Mouse (Mus musculus) hindbrain, embryonic 14.5 days (tissue): ENCODE results near the gene Ncl. TPM values are rescaled to one million over a fixed set of nuclear protein-coding genes. Genes with fewer than 3 reads are reported as not detected.

Experiments used
- ATAC-seq: fragments of 200-750 bp; cut with Nextera tagmentation; 2 replicates; pipeline ENCODE4 v1.8.0; 2017; ENCODE audit warnings: moderate number of reproducible peaks, mild to moderate bottlenecking, moderate TSS enrichment, moderate library complexity; ENCODE audit not compliant: low FRiP score
- DNase-seq: peaks from one replicate; pipeline ENCODE4 v3.0.0-alpha.2; 2015; ENCODE audit warnings: low spot score
- H3K27ac ChIP-seq: fragments of 300-500 bp; sonication (generic); 2 replicates; pipeline ENCODE4 v1.5.1; 2014; ENCODE audit warnings: mild to moderate bottlenecking, moderate library complexity
- H3K27me3 ChIP-seq: fragments of 300-500 bp; sonication (generic); 2 replicates; pipeline ENCODE4 v1.6.1; 2014; ENCODE audit warnings: mild to moderate bottlenecking, low read length, mixed read lengths; ENCODE audit not compliant: control insufficient read depth, insufficient read depth
- H3K36me3 ChIP-seq: fragments of 300-500 bp; sonication (generic); replicated peaks from 2 replicates; pipeline ENCODE4 v1.6.1; 2014; ENCODE audit not compliant: control insufficient read depth, insufficient read depth
- H3K4me1 ChIP-seq: fragments of 300-500 bp; sonication (generic); replicated peaks from 2 replicates; pipeline ENCODE4 v1.6.1; 2014; ENCODE audit warnings: antibody characterized with exemption, low read length, mixed read lengths; ENCODE audit not compliant: control insufficient read depth, insufficient read depth
- H3K4me2 ChIP-seq: fragments of 300-500 bp; sonication (generic); replicated peaks from 2 replicates; pipeline ENCODE4 v1.6.1; 2014; ENCODE audit warnings: mild to moderate bottlenecking, moderate library complexity
- H3K4me3 ChIP-seq: fragments of 300-500 bp; sonication (generic); replicated peaks from 2 replicates; pipeline ENCODE4 v1.5.1; 2014; ENCODE audit warnings: mild to moderate bottlenecking, low read length
- H3K9ac ChIP-seq: fragments of 300-500 bp; sonication (generic); 2 replicates; pipeline ENCODE4 v1.6.1; 2014
- H3K9me3 ChIP-seq: fragments of 300-500 bp; sonication (generic); 2 replicates; pipeline ENCODE4 v1.6.1; 2016; ENCODE audit warnings: low read length; ENCODE audit not compliant: control insufficient read depth
- WGBS: fragments of 180-500 bp; shearing (Covaris S2); extraction: QIAGEN DNeasy Blood & Tissue Kit; methylation state at CpG from one replicate; pipeline ENCODE4 v1.1.7; 2014; 5-methylcytosine and 5-hydroxymethylcytosine counted together
- microRNA-seq: library from miRNA; unstranded; fragments of <30 nt; microRNA quantifications from one replicate; pipeline ENCODE4, GENCODE M21; 2016
- polyA plus RNA-seq: library from polyadenylated mRNA; unstranded; fragments of >200 nt; fragmentation: Nextera tagmentation; extraction: Ambion mirVana; gene quantifications from 2 replicates; pipeline ENCODE4 v1.2.1, GENCODE M21; 2014

The Ncl gene
- polyA plus RNA-seq, 1 experiment from 2014 or later = 144 TPM

DNA sequence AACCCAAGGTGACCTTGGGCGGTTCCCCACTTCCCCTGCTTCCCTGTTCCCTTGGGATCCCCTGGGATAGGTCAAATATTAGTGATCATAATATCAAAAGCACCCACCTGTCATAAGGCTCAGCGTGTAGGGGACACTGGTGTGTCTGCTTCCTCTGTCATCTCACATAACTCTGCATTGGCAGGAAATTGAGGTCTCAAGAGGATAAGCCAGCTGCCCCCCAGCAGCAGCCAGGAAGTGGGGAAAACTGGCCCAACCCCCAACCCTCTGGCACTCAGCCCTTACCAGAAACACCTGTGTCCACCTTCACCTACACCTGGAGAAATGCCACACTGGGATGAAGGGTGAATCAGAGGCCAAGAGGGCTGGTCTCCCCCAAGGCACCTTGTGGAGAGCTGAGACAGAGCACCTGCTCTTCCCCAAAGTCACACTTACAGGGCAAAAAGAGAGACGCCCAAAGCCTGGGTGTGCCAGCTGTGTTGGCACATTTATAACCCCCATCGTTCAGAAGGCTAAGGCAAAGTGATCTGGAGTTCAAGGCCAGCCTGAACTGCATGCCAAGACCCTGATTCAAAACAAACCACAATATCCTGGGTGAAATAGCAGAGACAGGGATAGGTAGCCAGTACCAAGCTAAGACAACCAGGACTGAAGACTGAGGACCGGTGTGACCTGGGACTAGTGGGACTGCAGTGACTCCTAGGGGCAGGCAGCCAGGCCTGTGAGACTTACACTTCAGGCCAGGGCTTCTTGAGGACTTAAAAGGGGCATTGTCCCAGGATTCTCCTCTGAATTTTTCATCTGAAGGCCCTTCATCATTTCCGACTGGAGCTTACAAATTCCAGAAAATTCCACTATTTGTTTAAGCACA, 57.7 kb downstream of the Ncl start:
- no peak for ATAC-seq
- H3K9ac ChIP-seq = no peak overlapping the region

DNA sequence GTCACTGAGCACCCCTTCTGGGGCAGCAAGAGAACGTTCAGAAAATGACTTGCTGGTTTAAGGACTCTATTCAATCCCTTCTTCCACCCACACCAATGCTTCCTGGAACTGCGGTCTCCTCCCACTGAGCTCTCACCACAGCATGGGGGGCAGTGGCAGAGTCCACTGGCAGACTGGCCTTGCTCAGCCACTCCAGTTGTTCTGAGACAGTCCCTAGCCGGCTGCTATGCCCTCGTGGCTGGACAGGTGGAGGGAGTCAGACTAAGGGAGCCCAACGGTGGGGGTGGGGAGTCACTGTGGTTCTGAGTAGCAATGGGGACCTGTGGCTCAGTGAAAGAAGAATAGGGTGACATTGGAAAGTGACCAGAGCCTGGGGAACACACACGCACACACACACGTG, 58.5 kb downstream of the Ncl start:
- no peak overlapping the region for H3K27ac ChIP-seq
- peaks cover 38% of the 10 kb centered on the region for H3K27me3 ChIP-seq
- H3K4me1 ChIP-seq = peaks cover 3% of the 10 kb centered on the region; the same call in 1 of the 2 replicates
- no peaks in the 10 kb centered on the region for H3K36me3 ChIP-seq
- H3K9me3 ChIP-seq = no peaks in the 10 kb centered on the region
- ATAC-seq (no peak), DNase-seq (no peak)
- no peak overlapping the region for H3K4me2 ChIP-seq
- H3K4me3 ChIP-seq = no peak overlapping the region
- no peak overlapping the region for H3K9ac ChIP-seq
- WGBS = 46% methylated on average over 7 of the region's 7 CpGs

More for the DNA sequence above, 57.7 kb downstream of the Ncl start:
- 53% methylated on average over 6 of the region's 6 CpGs for WGBS
- no peaks in the 10 kb centered on the region for H3K9me3 ChIP-seq
- H3K36me3 ChIP-seq = no peaks in the 10 kb centered on the region
- no peak overlapping the region for H3K4me2 ChIP-seq
- H3K27ac ChIP-seq = no peak overlapping the region
- no peak for DNase-seq
- H3K27me3 ChIP-seq = peaks cover 38% of the 10 kb centered on the region
- H3K4me1 ChIP-seq = peaks cover 3% of the 10 kb centered on the region; the same call in 1 of the 2 replicates
- no peak overlapping the region for H3K4me3 ChIP-seq

DNA sequence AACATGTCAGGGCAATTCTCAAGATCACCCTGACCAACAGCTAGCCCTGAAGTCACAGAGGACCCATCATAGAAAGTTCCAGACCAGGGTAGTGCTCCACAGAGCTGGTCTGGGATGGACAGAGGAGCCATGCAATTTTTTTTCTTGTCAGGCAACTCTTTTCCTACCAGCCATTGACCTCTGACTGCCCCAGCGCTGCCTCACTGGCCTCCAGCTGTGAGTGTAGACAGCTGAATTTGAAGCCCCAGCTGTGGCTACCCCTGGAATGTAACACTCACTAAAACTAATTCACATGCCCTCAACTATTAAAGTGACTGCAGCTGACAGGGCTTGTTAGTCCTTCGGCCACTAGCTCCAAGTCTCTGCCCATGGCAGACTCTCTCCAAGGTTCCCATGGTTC, 59.1 kb downstream of the Ncl start:
- Histone ChIP-seq H3K9ac (no peak overlapping the region), H3K4me3 (no peak overlapping the region), H3K4me2 (no peak overlapping the region), H3K27ac (no peak overlapping the region), H3K9me3 (no peaks in the 10 kb centered on the region), H3K36me3 (no peaks in the 10 kb centered on the region), H3K27me3 (peaks cover 37% of the 10 kb centered on the region), H3K4me1 (peaks cover 3% of the 10 kb centered on the region; the same call in 1 of the 2 replicates)
- DNase-seq (no peak), ATAC-seq (no peak)
- 21% methylated on average over 2 of the region's 2 CpGs for WGBS

Small RNA genes lying within 50 kb of the gene (microRNA-seq; reads per million reads assigned to microRNA genes)
- 63.8 reads per million, percentile 47 among the genes with 10 or more reads in this experiment for gene mmu-mir-3535

Other genes starting within 250 kb of the Ncl start
- 0.09 and 0.44 TPM in 2 replicates for gene Htr2b, start 247.4 kb downstream of the Ncl start, polyA plus RNA-seq
- gene Gm21972, start 225.8 kb downstream of the Ncl start, polyA plus RNA-seq = 0.46 and 0.90 TPM in 2 replicates
- 32.3 and 33.0 TPM in 2 replicates for gene Armc9, start 204.6 kb downstream of the Ncl start, polyA plus RNA-seq
- 7.5 and 8.3 TPM in 2 replicates for gene B3gnt7, start 56.6 kb downstream of the Ncl start, polyA plus RNA-seq
- not detected in 2 replicates for gene Nmur1, start 66.8 kb upstream of the Ncl start, polyA plus RNA-seq
- not detected in 2 replicates for gene Tex44, start 66.9 kb upstream of the Ncl start, polyA plus RNA-seq
- 1,567 and 1,692 TPM in 2 replicates for gene Ptma, start 167.3 kb upstream of the Ncl start, polyA plus RNA-seq
- gene Pde6d, start 223.2 kb upstream of the Ncl start, polyA plus RNA-seq = 96.6 and 112 TPM in 2 replicates
- 50.5 and 55.3 TPM in 2 replicates for gene Cops7b, start 223.5 kb upstream of the Ncl start, polyA plus RNA-seq